Mouse (Mus musculus): ENCODE data around the gene Klra7. TPM values are rescaled to one million over a fixed set of nuclear protein-coding genes. Genes with fewer than 3 reads are reported as not detected.
"Not testable (repeated sequence)": the region's sequence is repeated elsewhere in the genome, so short reads cannot be mapped to it uniquely, and the experiment has no call there.

Gene Klra7
- polyA plus RNA-seq (2014; fragmentation: Nextera tagmentation; extraction: Ambion mirVana): not detected in 2 replicates

GRCm38 (mm10) chr6:130233222-130233621 lies at the start of gene Klra7:
Gene Klra7 (minus strand): TSS chr6:130233322.
- no peak for ATAC-seq (ENCODE audit: low FRiP score)
- no peaks in the 10 kb centered on the region for H3K4me1 ChIP-seq (replicated peaks; ENCODE audit: control insufficient read depth, insufficient read depth, low read length)
- H3K4me2 ChIP-seq (replicated peaks; ENCODE audit: low read depth, low read length): no peak within 1 kb of the TSS
- H3K36me3 ChIP-seq (ENCODE audit: control insufficient read depth, insufficient read depth, low read length): no peaks in the 10 kb centered on the region
- no peak within 1 kb of the TSS for H3K4me3 ChIP-seq (ENCODE audit: low read depth, low read length)
- H3K27ac ChIP-seq (ENCODE audit: low read depth, low read length): no peak within 1 kb of the TSS
- no peaks in the 10 kb centered on the region for H3K9me3 ChIP-seq (ENCODE audit: control insufficient read depth, low read length)
- no peaks in the 10 kb centered on the region for H3K27me3 ChIP-seq (ENCODE audit: control insufficient read depth, insufficient read depth, low read length)
- DNase-seq (ENCODE audit: low spot score): no peak
- no peak within 1 kb of the TSS for H3K9ac ChIP-seq (ENCODE audit: low read depth, low read length)

- not testable (repeated sequence) for H3K4me1 ChIP-seq (replicated peaks; ENCODE audit: control insufficient read depth, insufficient read depth, low read length); H3K9me3 ChIP-seq (ENCODE audit: control insufficient read depth, low read length); H3K36me3 ChIP-seq (ENCODE audit: control insufficient read depth, insufficient read depth, low read length); DNase-seq (ENCODE audit: low spot score); H3K4me3 ChIP-seq (ENCODE audit: low read depth, low read length); H3K27ac ChIP-seq (ENCODE audit: low read depth, low read length); ATAC-seq (ENCODE audit: low FRiP score); H3K9ac ChIP-seq (ENCODE audit: low read depth, low read length); H3K4me2 ChIP-seq (replicated peaks; ENCODE audit: low read depth, low read length); H3K27me3 ChIP-seq (ENCODE audit: control insufficient read depth, insufficient read depth, low read length)
- WGBS: 90% methylated on average over 1 of the region's 1 CpGs
These were observed 48.7 kb upstream of the Klra7 start, which contains the start of gene Klra10 for GRCm38 (mm10) chr6:130281828-130282227. Gene Klra10 (minus strand): TSS chr6:130281928.

- H3K4me3 ChIP-seq (ENCODE audit: low read depth, low read length): no peak overlapping the region
- no peak for DNase-seq (ENCODE audit: low spot score)
- no peaks in the 10 kb centered on the region for H3K4me1 ChIP-seq (replicated peaks; ENCODE audit: control insufficient read depth, insufficient read depth, low read length)
- 97% methylated on average over 2 of the region's 2 CpGs for WGBS
- no peak overlapping the region for H3K9ac ChIP-seq (ENCODE audit: low read depth, low read length)
- no peak overlapping the region for H3K4me2 ChIP-seq (replicated peaks; ENCODE audit: low read depth, low read length)
- no peaks in the 10 kb centered on the region for H3K9me3 ChIP-seq (ENCODE audit: control insufficient read depth, low read length)
- H3K27me3 ChIP-seq (ENCODE audit: control insufficient read depth, insufficient read depth, low read length): no peaks in the 10 kb centered on the region
- no peaks in the 10 kb centered on the region for H3K36me3 ChIP-seq (ENCODE audit: control insufficient read depth, insufficient read depth, low read length)
- no peak overlapping the region for H3K27ac ChIP-seq (ENCODE audit: low read depth, low read length)
- ATAC-seq (ENCODE audit: low FRiP score): no peak
These were observed 22.2 kb upstream of the Klra7 start for GRCm38 (mm10) chr6:130255326-130255725.

- WGBS: 80% methylated on average over 2 of the region's 2 CpGs
- ATAC-seq (ENCODE audit: low FRiP score) (no peak), DNase-seq (ENCODE audit: low spot score) (no peak)
- H3K27ac ChIP-seq (ENCODE audit: low read depth, low read length): no peak overlapping the region
- no peak overlapping the region for H3K4me3 ChIP-seq (ENCODE audit: low read depth, low read length)
- H3K9me3 ChIP-seq (ENCODE audit: control insufficient read depth, low read length): no peaks in the 10 kb centered on the region
- no peaks in the 10 kb centered on the region for H3K36me3 ChIP-seq (ENCODE audit: control insufficient read depth, insufficient read depth, low read length)
- no peak overlapping the region for H3K4me2 ChIP-seq (replicated peaks; ENCODE audit: low read depth, low read length)
- no peaks in the 10 kb centered on the region for H3K27me3 ChIP-seq (ENCODE audit: control insufficient read depth, insufficient read depth, low read length)
- H3K9ac ChIP-seq (ENCODE audit: low read depth, low read length): no peak overlapping the region
- no peaks in the 10 kb centered on the region for H3K4me1 ChIP-seq (replicated peaks; ENCODE audit: control insufficient read depth, insufficient read depth, low read length)
These were observed 4.4 kb upstream of the Klra7 start for GRCm38 (mm10) chr6:130237536-130237935.

- Histone ChIP-seq H3K4me2 (replicated peaks; ENCODE audit: low read depth, low read length) (no peak overlapping the region), H3K27me3 (ENCODE audit: control insufficient read depth, insufficient read depth, low read length) (no peaks in the 10 kb centered on the region), H3K4me1 (replicated peaks; ENCODE audit: control insufficient read depth, insufficient read depth, low read length) (no peaks in the 10 kb centered on the region), H3K27ac (ENCODE audit: low read depth, low read length) (no peak overlapping the region), H3K9ac (ENCODE audit: low read depth, low read length) (no peak overlapping the region), H3K4me3 (ENCODE audit: low read depth, low read length) (no peak overlapping the region), H3K9me3 (ENCODE audit: control insufficient read depth, low read length) (no peaks in the 10 kb centered on the region), H3K36me3 (ENCODE audit: control insufficient read depth, insufficient read depth, low read length) (no peaks in the 10 kb centered on the region)
- no peak for DNase-seq (ENCODE audit: low spot score)
- ATAC-seq (ENCODE audit: low FRiP score): no peak
- 70% methylated on average over 1 of the region's 1 CpGs for WGBS
These were observed 3.5 kb upstream of the Klra7 start for GRCm38 (mm10) chr6:130236635-130237034.

GRCm38 (mm10) chr6:130197453-130197852 lies 35.7 kb downstream of the Klra7 start:
- H3K36me3 ChIP-seq (ENCODE audit: control insufficient read depth, insufficient read depth, low read length); H3K4me3 ChIP-seq (ENCODE audit: low read depth, low read length); H3K27me3 ChIP-seq (ENCODE audit: control insufficient read depth, insufficient read depth, low read length); H3K9ac ChIP-seq (ENCODE audit: low read depth, low read length); DNase-seq (ENCODE audit: low spot score); H3K4me2 ChIP-seq (replicated peaks; ENCODE audit: low read depth, low read length); ATAC-seq (ENCODE audit: low FRiP score); H3K9me3 ChIP-seq (ENCODE audit: control insufficient read depth, low read length); H3K27ac ChIP-seq (ENCODE audit: low read depth, low read length); H3K4me1 ChIP-seq (replicated peaks; ENCODE audit: control insufficient read depth, insufficient read depth, low read length): not testable (repeated sequence)
- 77% methylated on average over 1 of the region's 1 CpGs for WGBS

- not testable (repeated sequence) for ATAC-seq (ENCODE audit: low FRiP score); H3K4me3 ChIP-seq (ENCODE audit: low read depth, low read length); H3K27ac ChIP-seq (ENCODE audit: low read depth, low read length); H3K9ac ChIP-seq (ENCODE audit: low read depth, low read length); H3K4me2 ChIP-seq (replicated peaks; ENCODE audit: low read depth, low read length); H3K4me1 ChIP-seq (replicated peaks; ENCODE audit: control insufficient read depth, insufficient read depth, low read length); DNase-seq (ENCODE audit: low spot score); H3K36me3 ChIP-seq (ENCODE audit: control insufficient read depth, insufficient read depth, low read length); H3K27me3 ChIP-seq (ENCODE audit: control insufficient read depth, insufficient read depth, low read length); H3K9me3 ChIP-seq (ENCODE audit: control insufficient read depth, low read length)
- WGBS: 75% methylated on average over 3 of the region's 3 CpGs
These were observed 40.1 kb downstream of the Klra7 start, which contains the start of gene Klra9 for GRCm38 (mm10) chr6:130193012-130193411. Gene Klra9 (minus strand): TSS chr6:130193112.

Other genes with a start within 250 kb of the Klra7 start
- gene Klra6, start 206.4 kb downstream of the Klra7 start, polyA plus RNA-seq (2014; fragmentation: Nextera tagmentation; extraction: Ambion mirVana): not detected in 2 replicates
- not detected in 2 replicates for gene Klra4, start 166.1 kb downstream of the Klra7 start, polyA plus RNA-seq (2014; fragmentation: Nextera tagmentation; extraction: Ambion mirVana)
- not detected in 2 replicates for gene Klra8, start 103.4 kb downstream of the Klra7 start, polyA plus RNA-seq (2014; fragmentation: Nextera tagmentation; extraction: Ambion mirVana)
- not detected in 2 replicates for gene Klra9, start 40.2 kb downstream of the Klra7 start, polyA plus RNA-seq (2014; fragmentation: Nextera tagmentation; extraction: Ambion mirVana)
- gene Klra10, start 48.6 kb upstream of the Klra7 start, polyA plus RNA-seq (2014; fragmentation: Nextera tagmentation; extraction: Ambion mirVana): not detected in 2 replicates
- not detected in 2 replicates for gene Klra3, start 104.3 kb upstream of the Klra7 start, polyA plus RNA-seq (2014; fragmentation: Nextera tagmentation; extraction: Ambion mirVana)
- not detected in 2 replicates for gene Klra1, start 153.6 kb upstream of the Klra7 start, polyA plus RNA-seq (2014; fragmentation: Nextera tagmentation; extraction: Ambion mirVana)